Mouse (Mus musculus) stomach, embryonic 14.5 days (tissue): ENCODE measurements at regions not wholly inside any gene's neighbourhood (a gene's known extent, or its start where the extent isn't known, plus 50 kb on each side); places are given as distances from the start of the nearest gene placed in this dataset.

Experiments used
- ATAC-seq: fragments of 200-750 bp; cut with Nextera tagmentation; 2 replicates; pipeline ENCODE4 v1.8.0; 2017; ENCODE audit warnings: low read depth, moderate TSS enrichment; ENCODE audit not compliant: insufficient number of reproducible peaks, insufficient read depth, low FRiP score
- H3K27ac ChIP-seq: fragments of 300-500 bp; sonication (generic); 2 replicates; pipeline ENCODE4 v1.5.1; 2014; ENCODE audit warnings: mild to moderate bottlenecking, low read length, moderate library complexity, mixed read lengths
- H3K27me3 ChIP-seq: fragments of 300-500 bp; sonication (generic); 2 replicates; pipeline ENCODE4 v1.6.1; 2014; ENCODE audit warnings: low read length, control low read depth, mixed read lengths; ENCODE audit not compliant: control insufficient read depth, insufficient read depth
- H3K36me3 ChIP-seq: fragments of 300-500 bp; sonication (generic); 2 replicates; pipeline ENCODE4 v1.6.1; 2014; ENCODE audit warnings: mild to moderate bottlenecking, control low read depth, low read length, moderate library complexity, mixed read lengths; ENCODE audit not compliant: control insufficient read depth, insufficient read depth
- H3K4me1 ChIP-seq: fragments of 300-500 bp; sonication (generic); 2 replicates; pipeline ENCODE4 v1.6.1; 2014; ENCODE audit warnings: low read length, control low read depth, mixed read lengths; ENCODE audit not compliant: control insufficient read depth, insufficient read depth
- H3K4me2 ChIP-seq: fragments of 300-500 bp; sonication (generic); replicated peaks from 2 replicates; pipeline ENCODE4 v1.6.1; 2014; ENCODE audit warnings: low read depth, low read length, control low read depth
- H3K4me3 ChIP-seq: fragments of 300-500 bp; sonication (generic); 2 replicates; pipeline ENCODE4 v1.5.1; 2014; ENCODE audit warnings: low read depth, low read length, control low read depth
- H3K9ac ChIP-seq: fragments of 300-500 bp; sonication (generic); replicated peaks from 2 replicates; pipeline ENCODE4 v1.6.1; 2014; ENCODE audit warnings: low read depth, mild to moderate bottlenecking, control low read depth, low read length, moderate library complexity, mixed read lengths
- H3K9me3 ChIP-seq: fragments of 300-500 bp; sonication (generic); 2 replicates; pipeline ENCODE4 v1.6.1; 2016; ENCODE audit warnings: low read depth, low read length, control low read depth; ENCODE audit not compliant: control insufficient read depth
- WGBS: fragments of 180-500 bp; shearing (Covaris S2); extraction: QIAGEN DNeasy Blood & Tissue Kit; methylation state at CpG from one replicate; pipeline ENCODE4 v1.1.7; 2014; 5-methylcytosine and 5-hydroxymethylcytosine counted together

DNA sequence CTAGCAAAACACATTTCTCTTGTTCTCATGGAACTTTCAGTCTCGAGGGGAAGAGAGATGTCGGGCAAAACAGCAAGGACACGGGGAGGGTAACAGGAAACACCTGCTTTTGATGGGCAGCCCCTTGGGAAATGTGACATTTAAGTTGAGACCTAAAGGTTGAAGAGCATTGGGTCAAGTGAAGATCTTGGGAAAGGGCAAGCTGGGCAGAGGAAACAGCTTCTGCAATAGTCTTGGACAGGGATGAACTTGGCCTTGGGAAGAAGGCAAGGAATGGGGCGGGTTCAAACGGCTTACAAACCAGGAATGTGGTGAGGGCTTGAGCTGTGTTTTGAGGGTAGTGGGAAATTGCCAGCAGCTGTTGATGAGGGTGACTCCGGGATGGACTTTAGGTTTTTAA lies 143.0 kb downstream of the Fam43a start:
- Histone ChIP-seq H3K4me3 (no peak overlapping the region), H3K4me1 (peaks cover 14% of the 10 kb centered on the region; the same call in 1 of the 2 replicates), H3K4me2 (no peak overlapping the region), H3K27ac (no peak overlapping the region), H3K36me3 (no peaks in the 10 kb centered on the region), H3K9ac (no peak overlapping the region), H3K27me3 (no peaks in the 10 kb centered on the region), H3K9me3 (no peaks in the 10 kb centered on the region)
- whole genome bisulfite sequencing, result 64% methylated on average over 6 of the region's 6 CpGs
- ATAC-seq, result no peak

DNA sequence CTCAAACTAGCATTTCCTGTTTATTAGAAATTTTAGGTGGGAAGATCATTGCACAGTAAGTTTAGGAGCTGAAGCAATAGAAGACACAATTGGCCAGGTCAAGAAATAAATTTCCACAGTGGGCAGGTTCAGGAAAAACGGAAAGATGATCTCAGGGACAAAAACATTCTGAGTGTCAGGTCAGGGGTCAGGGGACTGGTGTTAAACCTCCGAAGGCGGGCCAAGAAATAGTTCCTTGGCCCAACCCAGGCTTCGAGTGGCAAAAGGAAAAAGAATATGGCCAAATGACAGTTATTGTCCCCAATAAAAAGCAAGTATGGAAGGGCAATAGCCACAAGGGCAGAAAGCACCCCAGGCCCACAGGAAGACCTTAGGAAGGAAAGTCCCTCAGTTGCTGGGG lies 144.0 kb downstream of the Fam43a start:
- no peak overlapping the region for H3K9ac ChIP-seq
- ATAC-seq, result no peak
- 65% methylated on average over 4 of the region's 4 CpGs for WGBS
- H3K27me3 ChIP-seq, result no peaks in the 10 kb centered on the region
- no peaks in the 10 kb centered on the region for H3K9me3 ChIP-seq
- H3K27ac ChIP-seq, result no peak overlapping the region
- H3K4me3 ChIP-seq, result no peak overlapping the region
- H3K4me1 ChIP-seq, result 0 out of 2 replicates have a peak, but pooled peaks cover 14% of the 10 kb centered on the region
- H3K36me3 ChIP-seq, result no peaks in the 10 kb centered on the region
- no peak overlapping the region for H3K4me2 ChIP-seq

DNA sequence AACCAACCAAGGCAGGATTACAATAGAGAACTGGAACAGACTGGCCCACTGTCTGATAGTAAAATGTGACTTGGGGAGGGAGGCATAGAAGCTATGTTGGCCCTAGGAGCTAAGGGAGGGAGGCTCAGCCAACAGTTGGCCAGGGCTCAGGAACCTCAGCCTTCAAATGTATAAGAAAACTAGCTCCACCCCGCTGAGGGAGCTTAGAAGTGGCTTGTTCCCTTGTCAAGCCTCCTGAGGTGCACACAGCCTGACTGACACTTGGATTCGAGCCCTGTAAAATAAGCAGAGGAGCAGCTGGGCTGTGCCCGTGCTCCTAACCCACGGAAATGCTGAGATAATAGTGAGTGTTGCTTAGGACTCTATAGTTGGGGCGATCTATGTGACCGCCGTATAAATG lies 144.7 kb downstream of the Fam43a start:
- no peak for ATAC-seq
- H3K4me1 ChIP-seq, result 0 out of 2 replicates have a peak, but pooled peaks cover 14% of the 10 kb centered on the region
- H3K27ac ChIP-seq, result no peak overlapping the region
- H3K4me2 ChIP-seq, result no peak overlapping the region
- 60% methylated on average over 7 of the region's 7 CpGs for WGBS
- no peaks in the 10 kb centered on the region for H3K36me3 ChIP-seq
- no peak overlapping the region for H3K9ac ChIP-seq
- no peaks in the 10 kb centered on the region for H3K9me3 ChIP-seq
- no peak overlapping the region for H3K4me3 ChIP-seq
- H3K27me3 ChIP-seq, result no peaks in the 10 kb centered on the region

DNA sequence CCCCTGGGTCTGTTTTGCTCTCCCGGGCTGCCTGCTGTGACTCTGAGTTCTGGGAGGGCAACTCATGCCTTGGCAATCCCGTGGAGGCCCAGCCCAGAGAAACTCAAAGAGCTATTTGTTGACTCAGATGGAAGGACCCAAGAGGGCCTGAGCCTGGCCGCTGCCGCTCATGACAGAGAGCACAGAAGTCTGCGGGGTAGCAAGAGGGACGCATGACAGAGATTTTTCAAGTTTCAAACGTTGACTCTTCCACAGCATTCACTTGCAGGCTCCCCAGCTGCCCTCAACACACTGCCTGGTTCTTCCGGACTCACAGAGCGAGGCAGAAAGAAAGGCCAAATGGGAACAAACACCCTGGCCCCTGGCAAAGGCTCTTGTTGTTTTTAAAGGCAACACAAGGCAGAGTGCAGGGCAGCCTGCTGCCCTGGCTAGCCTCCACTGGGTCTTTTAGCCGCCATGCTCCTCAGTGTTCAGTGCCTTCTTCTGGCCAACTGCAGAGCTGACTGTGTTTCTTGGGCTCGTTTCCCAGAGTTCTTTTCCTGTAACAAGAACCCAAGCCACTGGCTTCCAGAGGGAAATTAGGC lies 146.2 kb downstream of the Fam43a start:
- 35% methylated on average over 11 of the region's 11 CpGs for WGBS
- H3K9ac ChIP-seq, result no peak overlapping the region
- no peaks in the 10 kb centered on the region for H3K9me3 ChIP-seq
- H3K36me3 ChIP-seq, result no peaks in the 10 kb centered on the region
- no peak overlapping the region for H3K4me3 ChIP-seq
- H3K4me2 ChIP-seq, result no peak overlapping the region
- 0 out of 2 replicates have a peak, but pooled peaks cover 14% of the 10 kb centered on the region for H3K4me1 ChIP-seq
- 0 out of 2 replicates have a peak overlapping the region, but pooled peaks have one; percentile 6 for H3K27ac ChIP-seq
- H3K27me3 ChIP-seq, result no peaks in the 10 kb centered on the region
- no peak for ATAC-seq

DNA sequence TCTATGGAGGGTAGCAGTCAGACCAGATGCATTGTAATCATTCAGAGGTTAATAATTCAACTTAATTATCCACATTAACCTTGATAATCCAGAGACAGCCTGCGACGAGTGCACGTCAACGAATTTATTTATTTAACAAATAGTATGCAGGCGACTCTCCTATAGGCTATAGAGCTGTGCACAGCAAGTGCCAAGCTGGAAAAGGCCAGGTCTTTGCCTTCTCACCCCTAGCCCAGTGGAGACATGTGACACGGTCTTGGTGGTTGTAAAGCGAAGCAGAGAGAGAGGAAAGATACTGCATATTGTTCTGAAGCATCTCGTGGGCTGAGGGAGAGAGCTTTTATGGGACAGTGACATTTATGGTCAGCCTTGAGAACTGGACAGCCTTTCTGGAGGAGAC lies 146.7 kb downstream of the Fam43a start:
- Histone ChIP-seq H3K27ac (0 out of 2 replicates have a peak overlapping the region, but pooled peaks have one; percentile 6), H3K9ac (no peak overlapping the region), H3K36me3 (no peaks in the 10 kb centered on the region), H3K4me1 (0 out of 2 replicates have a peak, but pooled peaks cover 14% of the 10 kb centered on the region), H3K4me3 (no peak overlapping the region), H3K27me3 (no peaks in the 10 kb centered on the region), H3K4me2 (no peak overlapping the region), H3K9me3 (no peaks in the 10 kb centered on the region)
- 61% methylated on average over 8 of the region's 8 CpGs for WGBS
- no peak for ATAC-seq

DNA sequence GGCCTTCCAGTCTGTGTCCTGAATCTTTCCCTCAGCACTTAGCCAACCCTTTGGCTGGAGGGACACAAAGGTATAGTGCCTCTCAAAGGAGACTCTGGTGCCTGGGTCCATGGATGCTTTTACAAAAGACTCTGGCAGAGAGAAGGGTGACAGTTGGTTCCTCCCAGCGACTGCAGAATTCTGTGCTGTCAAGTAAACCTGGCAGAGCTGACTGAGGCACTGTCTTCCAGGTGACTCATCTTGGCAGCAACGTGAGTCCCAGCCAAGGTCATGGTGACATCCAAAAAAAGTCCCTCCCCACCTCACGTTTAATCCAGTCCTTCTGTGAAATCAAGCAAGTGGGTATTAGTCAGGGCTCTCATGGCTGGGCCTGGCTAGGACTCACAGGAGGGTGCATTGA lies 150.3 kb downstream of the Fam43a start:
- WGBS, result 71% methylated on average over 3 of the region's 3 CpGs
- Histone ChIP-seq H3K4me1 (0 out of 2 replicates have a peak, but pooled peaks cover 10% of the 10 kb centered on the region), H3K4me3 (no peak overlapping the region), H3K4me2 (no peak overlapping the region), H3K36me3 (no peaks in the 10 kb centered on the region), H3K9ac (no peak overlapping the region), H3K27ac (no peak overlapping the region), H3K27me3 (no peaks in the 10 kb centered on the region), H3K9me3 (no peaks in the 10 kb centered on the region)
- ATAC-seq, result no peak

DNA sequence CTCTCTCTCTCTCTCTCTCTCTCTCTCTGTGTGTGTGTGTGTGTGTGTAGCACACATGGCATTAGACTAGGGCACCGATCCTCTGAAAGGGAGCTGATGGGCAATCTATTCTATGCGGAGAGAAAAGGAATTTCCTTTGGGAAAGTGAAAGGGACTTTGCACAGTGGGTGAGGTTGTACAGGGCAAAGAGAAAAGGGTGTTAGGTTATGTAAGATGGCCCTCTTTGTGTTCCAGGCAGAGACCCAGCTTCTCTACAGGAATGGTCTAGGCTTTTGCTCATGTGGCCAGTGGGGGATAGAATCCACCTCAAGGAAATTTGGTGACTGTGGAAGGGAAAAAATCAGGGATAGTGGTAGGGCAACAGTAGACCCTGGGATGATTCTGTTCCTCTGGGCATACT lies 156.2 kb downstream of the Fam43a start:
- Histone ChIP-seq H3K4me2 (no peak overlapping the region), H3K27me3 (no peaks in the 10 kb centered on the region), H3K4me1 (no peaks in the 10 kb centered on the region; the same call in 1 of the 2 replicates), H3K9ac (no peak overlapping the region), H3K27ac (no peak overlapping the region), H3K36me3 (no peaks in the 10 kb centered on the region), H3K9me3 (no peaks in the 10 kb centered on the region), H3K4me3 (no peak overlapping the region)
- ATAC-seq, result no peak
- WGBS, result 92% methylated on average over 2 of the region's 2 CpGs

DNA sequence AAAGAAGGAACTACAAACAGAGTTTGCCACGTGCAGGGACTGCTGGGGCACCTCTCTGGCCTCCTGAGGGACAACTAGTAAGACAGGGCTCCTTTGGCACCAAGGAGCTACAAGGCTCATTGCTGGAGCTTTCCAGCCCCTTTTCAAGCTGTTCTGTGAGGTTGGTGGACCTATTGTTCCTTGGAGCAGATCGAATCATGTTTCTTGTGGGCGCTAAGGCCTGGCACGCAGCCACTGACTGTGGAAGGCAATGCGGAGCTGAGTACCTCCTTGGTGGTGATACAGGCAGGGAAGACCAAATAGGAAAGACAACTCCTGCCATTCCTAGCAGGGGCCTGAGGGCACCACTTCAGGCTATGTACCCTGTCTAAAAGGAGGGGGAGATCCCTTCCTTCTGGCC lies 157.2 kb downstream of the Fam43a start:
- Histone ChIP-seq H3K4me3 (no peak overlapping the region), H3K4me2 (no peak overlapping the region), H3K9ac (no peak overlapping the region), H3K9me3 (no peaks in the 10 kb centered on the region), H3K4me1 (peaks cover 9% of the 10 kb centered on the region), H3K36me3 (no peaks in the 10 kb centered on the region), H3K27ac (no peak overlapping the region), H3K27me3 (no peaks in the 10 kb centered on the region)
- WGBS, result 83% methylated on average over 5 of the region's 5 CpGs
- ATAC-seq, result no peak

DNA sequence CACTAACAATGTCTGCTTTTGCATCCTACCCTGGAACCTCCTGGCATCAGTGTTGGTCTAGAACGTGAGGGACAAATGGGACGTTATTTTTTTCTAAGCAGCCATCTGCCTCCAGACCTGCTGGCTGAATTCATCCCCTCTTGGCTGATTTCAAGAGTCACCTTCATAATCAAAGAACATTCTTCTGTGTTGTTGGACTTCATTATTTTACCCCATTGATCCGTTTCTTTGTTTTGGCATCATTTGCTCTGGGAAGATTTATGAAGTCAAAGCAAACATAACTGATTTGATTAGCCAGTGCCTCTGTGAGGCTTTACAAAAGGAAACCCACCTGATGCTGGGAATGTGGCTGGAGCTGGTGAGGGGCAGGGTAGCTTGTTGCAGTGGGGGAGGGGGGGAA lies 158.0 kb downstream of the Fam43a start:
- H3K4me2 ChIP-seq, result no peak overlapping the region
- no peak overlapping the region for H3K27ac ChIP-seq
- ATAC-seq, result no peak
- no peaks in the 10 kb centered on the region for H3K36me3 ChIP-seq
- H3K9ac ChIP-seq, result no peak overlapping the region
- H3K4me1 ChIP-seq, result peaks cover 11% of the 10 kb centered on the region
- H3K27me3 ChIP-seq, result no peaks in the 10 kb centered on the region
- WGBS, result 63% methylated on average over 3 of the region's 3 CpGs
- no peaks in the 10 kb centered on the region for H3K9me3 ChIP-seq
- H3K4me3 ChIP-seq, result no peak overlapping the region
